Mouse (Mus musculus): ENCODE measurements around the gene Obscn.

Gene Obscn

GRCm38 (mm10) chr11:59141772-59142370, 5.7 kb upstream of the Obscn start:
- DNase-seq (ENCODE audit: low read depth, low spot score): no peak

GRCm38 (mm10) chr11:59138537-59139486, 2.6 kb upstream of the Obscn start:
- no peak for DNase-seq (ENCODE audit: low read depth, low spot score)

DNA sequence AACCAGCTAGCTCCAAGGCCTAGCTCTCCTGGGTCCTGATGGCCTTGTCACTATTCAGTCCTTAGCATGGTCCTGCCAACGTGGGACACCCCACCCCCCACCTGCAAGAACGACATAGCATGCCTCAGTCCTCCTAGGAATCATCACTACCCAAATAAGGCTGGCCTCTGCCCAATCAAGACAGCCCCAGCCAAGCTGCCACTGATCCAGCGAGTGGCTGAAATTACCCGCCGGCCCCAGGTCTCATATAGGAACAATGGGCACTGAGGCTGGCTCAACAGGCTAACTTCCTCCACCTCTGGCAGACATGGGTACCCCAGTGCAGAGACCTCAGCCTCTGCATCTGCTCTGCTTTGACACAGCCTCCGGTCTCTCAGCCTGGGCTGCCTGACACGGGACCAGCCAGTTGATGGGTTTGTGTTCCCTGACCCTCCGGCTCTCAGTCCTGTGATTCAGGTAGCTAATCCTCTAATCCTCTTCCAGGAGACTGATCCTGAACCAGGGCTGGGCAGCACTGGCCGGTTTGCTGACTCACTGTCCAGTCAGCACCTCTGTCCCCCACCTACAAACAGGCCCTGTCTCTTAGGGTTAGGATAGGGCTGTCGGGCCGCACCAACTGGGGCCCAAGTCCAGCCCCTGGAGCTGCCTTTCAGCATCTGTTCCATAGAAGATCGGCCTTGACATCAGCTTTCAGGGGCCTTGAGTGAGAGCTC, 948 bp upstream of the Obscn start:
- no peak for DNase-seq (ENCODE audit: low read depth, low spot score)

DNA sequence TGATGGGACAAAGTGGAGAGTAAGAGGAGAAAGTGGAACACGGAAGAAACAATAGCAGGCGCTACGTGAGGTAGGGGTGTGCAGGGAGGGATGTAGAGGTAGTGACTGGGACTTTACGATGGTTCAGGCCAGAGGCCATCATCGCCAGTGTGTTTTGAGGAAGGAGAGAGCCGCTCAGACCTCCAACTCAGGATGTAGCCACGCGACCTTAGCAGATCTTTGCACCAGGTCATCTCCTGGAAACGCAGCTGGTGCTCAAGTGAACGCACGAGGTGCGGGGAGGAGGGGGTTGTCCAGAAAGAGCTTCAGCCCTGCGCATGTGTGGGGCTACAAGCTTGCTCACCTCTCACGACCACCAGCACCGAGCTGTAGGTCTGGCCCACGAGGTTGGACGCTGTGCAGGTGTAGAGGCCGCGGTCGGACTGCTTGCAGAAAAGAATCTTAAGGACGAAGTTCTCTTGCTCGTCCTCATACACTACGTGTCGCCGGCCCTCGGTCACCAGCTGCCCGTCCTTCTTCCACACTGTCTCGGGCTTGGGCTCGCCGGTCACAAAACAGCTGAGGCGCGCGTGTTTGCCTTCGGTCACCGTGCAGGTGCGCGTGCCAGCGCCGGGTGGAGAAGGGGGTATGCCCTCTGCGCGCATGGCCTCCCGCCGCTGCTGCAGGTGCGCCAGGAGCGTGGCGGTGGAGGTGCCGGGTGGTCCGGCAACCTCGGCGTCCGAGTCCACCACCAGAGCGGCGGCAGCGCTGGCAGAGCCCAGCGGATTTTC, 966 bp downstream of the Obscn start:
- DNase-seq (ENCODE audit: low read depth, low spot score): no peak

- DNase-seq (ENCODE audit: low read depth, low spot score): no peak
Observed at GRCm38 (mm10) chr11:59134373-59134997, 1.7 kb downstream of the Obscn start.

GRCm38 (mm10) chr11:59132065-59132464, 4.1 kb downstream of the Obscn start:
- DNase-seq (ENCODE audit: low read depth, low spot score): no peak

- no peak for DNase-seq (ENCODE audit: low read depth, low spot score)
Observed at GRCm38 (mm10) chr11:59131348-59131919, 4.8 kb downstream of the Obscn start.

DNA sequence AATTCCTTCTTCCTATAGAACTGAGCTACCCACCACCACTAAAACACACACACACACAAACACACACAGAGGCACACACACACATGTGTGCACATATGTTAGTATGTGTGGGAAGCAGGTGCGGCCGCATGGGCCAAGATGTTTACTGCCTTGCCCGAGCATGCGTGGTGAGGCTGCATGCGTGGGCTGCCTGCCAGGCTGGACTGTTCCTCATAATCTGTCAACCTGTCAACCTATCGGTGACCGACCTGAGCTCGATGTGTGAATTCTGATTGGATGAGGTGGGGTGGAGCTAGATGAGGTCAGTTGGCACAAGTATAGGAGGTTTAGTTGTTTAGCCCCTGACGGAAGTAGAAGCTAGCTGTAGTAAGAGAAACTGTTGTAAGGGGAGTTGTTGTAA, 5.4 kb downstream of the Obscn start:
- DNase-seq (ENCODE audit: low read depth, low spot score): no peak

DNA sequence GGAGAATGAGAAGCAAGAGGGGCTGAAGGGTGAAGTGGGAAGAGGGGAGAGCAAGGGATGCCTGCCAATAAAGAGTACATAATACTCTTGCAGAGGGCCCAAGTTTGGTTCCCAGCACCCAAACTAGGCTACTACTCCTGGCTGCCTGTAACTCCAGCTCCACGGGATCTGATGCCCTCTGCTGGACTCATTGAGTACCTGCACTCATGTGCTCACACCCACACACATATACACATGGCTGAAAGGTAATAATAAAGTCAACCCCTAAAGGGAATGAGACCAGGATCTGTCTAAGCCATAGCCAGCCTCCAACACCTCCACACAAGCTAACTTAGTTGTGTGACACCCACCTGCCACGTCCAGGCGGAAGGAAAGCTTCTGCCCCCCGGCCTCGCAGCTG, 30.3 kb downstream of the Obscn start:
- no peak for DNase-seq (ENCODE audit: low read depth, low spot score)

GRCm38 (mm10) chr11:59102324-59102723, 33.9 kb downstream of the Obscn start:
- no peak for DNase-seq (ENCODE audit: low read depth, low spot score)

- DNase-seq (ENCODE audit: low read depth, low spot score): no peak
Observed at GRCm38 (mm10) chr11:59098339-59098738, 37.9 kb downstream of the Obscn start.

DNA sequence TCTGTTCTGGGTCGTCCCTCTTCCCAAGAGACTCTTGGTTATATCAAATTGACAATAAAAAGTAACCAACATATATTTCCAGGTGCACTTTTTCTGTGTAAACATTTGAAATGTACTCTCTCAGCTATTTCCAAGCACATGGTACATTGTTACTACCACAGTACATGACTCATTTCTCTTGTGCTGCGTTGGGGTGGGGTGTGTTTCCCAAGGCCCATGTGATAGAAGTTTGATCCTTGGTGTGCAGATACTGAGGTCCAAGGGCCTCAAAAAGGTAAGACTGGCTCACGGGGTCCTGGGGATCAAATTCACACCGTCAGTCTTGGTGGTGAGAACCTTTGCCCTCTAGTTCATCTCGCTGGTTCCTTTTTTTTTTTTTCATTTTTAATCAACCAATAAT, 38.4 kb downstream of the Obscn start:
- DNase-seq (ENCODE audit: low read depth, low spot score): no peak

- DNase-seq (ENCODE audit: low read depth, low spot score): no peak
Observed at GRCm38 (mm10) chr11:59094213-59094612, 42.0 kb downstream of the Obscn start.

GRCm38 (mm10) chr11:59087581-59087980, 48.6 kb downstream of the Obscn start:
- no peak for DNase-seq (ENCODE audit: low read depth, low spot score)

GRCm38 (mm10) chr11:59085200-59085599, 51.0 kb downstream of the Obscn start:
- no peak for DNase-seq (ENCODE audit: low read depth, low spot score)

GRCm38 (mm10) chr11:59083125-59083524, 53.1 kb downstream of the Obscn start:
- no peak for DNase-seq (ENCODE audit: low read depth, low spot score)

DNA sequence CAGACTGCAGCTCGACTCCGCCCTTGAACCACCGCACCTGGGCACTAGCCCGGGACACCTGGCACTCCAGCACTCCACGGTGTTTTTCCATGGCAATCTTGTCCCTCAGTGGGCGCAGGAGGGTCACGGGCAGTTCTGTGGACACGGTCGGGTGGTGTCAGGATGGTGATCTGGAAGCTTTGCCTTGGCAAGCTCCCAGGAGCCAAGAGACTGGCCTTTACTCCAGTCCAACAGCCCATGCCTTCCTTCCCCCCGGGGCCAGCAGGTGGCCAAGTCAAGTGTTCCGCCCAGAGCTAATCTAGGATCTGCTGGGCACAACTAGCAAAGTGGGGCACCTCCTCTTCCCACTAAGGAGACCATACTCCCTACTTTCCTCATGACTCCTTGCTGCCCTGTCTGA, 57.9 kb downstream of the Obscn start:
- no peak for DNase-seq (ENCODE audit: low read depth, low spot score)

DNA sequence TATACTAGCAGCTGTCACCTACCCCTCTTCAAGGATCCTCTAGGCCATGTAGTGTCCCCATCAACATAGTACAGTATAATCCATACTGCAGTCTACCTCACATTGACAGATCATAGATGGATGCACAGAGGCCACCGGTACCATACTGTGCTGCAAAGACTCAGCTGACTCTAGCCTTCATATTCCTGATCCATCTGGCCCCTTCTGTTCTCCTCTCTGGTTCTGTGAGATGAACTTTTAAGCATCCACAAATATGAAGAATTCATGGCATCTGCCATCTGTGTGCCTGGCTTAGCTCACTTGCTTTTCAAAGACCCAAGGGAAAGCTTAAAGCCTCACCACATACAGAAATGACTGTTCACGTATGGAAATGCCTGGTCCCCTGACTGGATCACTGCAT, 65.9 kb downstream of the Obscn start:
- DNase-seq (ENCODE audit: low read depth, low spot score): no peak

- DNase-seq (ENCODE audit: low read depth, low spot score): no peak
Observed at GRCm38 (mm10) chr11:59068922-59069321, 67.3 kb downstream of the Obscn start.

DNA sequence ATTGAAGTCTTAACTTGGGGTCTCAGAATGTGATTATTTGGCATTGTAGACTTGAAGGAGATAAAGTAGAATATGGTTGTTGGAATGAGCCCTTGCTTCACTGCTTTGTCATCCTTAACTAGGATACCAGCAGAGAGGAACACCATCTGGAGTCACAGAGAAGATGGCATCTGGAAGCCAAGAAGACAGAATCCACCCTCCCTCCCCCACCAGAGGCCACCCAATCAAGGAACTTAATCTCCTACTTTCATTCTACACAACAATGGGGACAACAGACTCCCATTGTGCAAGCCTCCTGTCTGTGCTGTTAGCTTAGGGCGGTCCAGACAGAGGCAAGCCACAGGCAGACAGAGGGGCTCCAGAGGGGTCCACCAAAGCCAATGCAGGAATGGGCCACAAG, 67.8 kb downstream of the Obscn start:
- DNase-seq (ENCODE audit: low read depth, low spot score): no peak

- DNase-seq (ENCODE audit: low read depth, low spot score): no peak
Observed at GRCm38 (mm10) chr11:59067921-59068320, 68.3 kb downstream of the Obscn start.

Measured in retina, adult 2 months (tissue).